Mouse (Mus musculus): ENCODE measurements around the gene Ildr1.

GRCm38 (mm10) chr16:36732572-36732971 lies 38.8 kb downstream of the Ildr1 start:
- no peak for TF ChIP-seq CTCF (IDR thresholded peaks at IDR 0.05; ENCODE audit: low read depth)
- TF ChIP-seq EP300 (IDR thresholded peaks at IDR 0.05; ENCODE audit: low read depth) = no peak
